Mouse (Mus musculus): Measurements from ENCODE around the gene Pbrm1. TPM values are rescaled to one million over a fixed set of nuclear protein-coding genes. Genes with fewer than 3 reads are reported as not detected.

The Pbrm1 gene
- polyA plus RNA-seq, 2 experiments, result 29.5 to 88.5 TPM

- Histone ChIP-seq H3K27me3 (ENCODE audit: control insufficient read depth, insufficient read depth, low read length) (no peaks in the 10 kb centered on the region), H3K9ac (ENCODE audit: low read depth, low read length, severe bottlenecking) (no peak overlapping the region), H3K4me3 (replicated peaks; ENCODE audit: low read length) (no peak overlapping the region), H3K4me2 (replicated peaks; ENCODE audit: low read depth, low read length, severe bottlenecking) (no peak overlapping the region), H3K36me3 (ENCODE audit: control insufficient read depth, insufficient read depth, low read length) (peaks cover 77% of the 10 kb centered on the region), H3K9me3 (ENCODE audit: control insufficient read depth, low read length) (no peaks in the 10 kb centered on the region), H3K27ac (replicated peaks; ENCODE audit: low read depth, low read length) (no peak overlapping the region), H3K4me1 (ENCODE audit: control insufficient read depth, insufficient read depth, low read length) (peaks cover 29% of the 10 kb centered on the region)
- no peak for TF ChIP-seq POLR2A (IDR thresholded peaks at IDR 0.05; ENCODE audit: borderline replicate concordance, extremely low read depth, insufficient read depth, insufficient read length)
- WGBS, result 92% methylated on average over 26 of the region's 26 CpGs
- DNase-seq (ENCODE audit: low spot score) (no peak), ATAC-seq (ENCODE audit: low FRiP score, low read depth) (no peak)
Observed at GRCm38 (mm10) chr14:31136411-31137280, 117.7 kb downstream of the Pbrm1 start.

- no peak overlapping the region for H3K4me2 ChIP-seq (replicated peaks; ENCODE audit: low read depth, low read length, severe bottlenecking)
- peaks cover 24% of the 10 kb centered on the region for H3K4me1 ChIP-seq (ENCODE audit: control insufficient read depth, insufficient read depth, low read length)
- H3K9ac ChIP-seq (ENCODE audit: low read depth, low read length, severe bottlenecking), result no peak overlapping the region
- no peak for TF ChIP-seq POLR2A (IDR thresholded peaks at IDR 0.05; ENCODE audit: borderline replicate concordance, extremely low read depth, insufficient read depth, insufficient read length)
- DNase-seq (ENCODE audit: low spot score), result no peak
- H3K9me3 ChIP-seq (ENCODE audit: control insufficient read depth, low read length), result no peaks in the 10 kb centered on the region
- no peaks in the 10 kb centered on the region for H3K27me3 ChIP-seq (ENCODE audit: control insufficient read depth, insufficient read depth, low read length)
- H3K27ac ChIP-seq (replicated peaks; ENCODE audit: low read depth, low read length), result no peak overlapping the region
- no peak overlapping the region for H3K4me3 ChIP-seq (replicated peaks; ENCODE audit: low read length)
- ATAC-seq (ENCODE audit: low FRiP score, low read depth), result no peak
- peaks cover 82% of the 10 kb centered on the region for H3K36me3 ChIP-seq (ENCODE audit: control insufficient read depth, insufficient read depth, low read length)
- 89% methylated on average over 10 of the region's 10 CpGs for WGBS
Observed at GRCm38 (mm10) chr14:31137281-31137595, 118.3 kb downstream of the Pbrm1 start.

GRCm38 (mm10) chr14:31137791-31138190 is 118.9 kb downstream of the Pbrm1 start:
- Histone ChIP-seq H3K4me2 (replicated peaks; ENCODE audit: low read depth, low read length, severe bottlenecking) (no peak overlapping the region), H3K4me3 (replicated peaks; ENCODE audit: low read length) (no peak overlapping the region), H3K4me1 (ENCODE audit: control insufficient read depth, insufficient read depth, low read length) (peaks cover 18% of the 10 kb centered on the region), H3K27me3 (ENCODE audit: control insufficient read depth, insufficient read depth, low read length) (no peaks in the 10 kb centered on the region), H3K9ac (ENCODE audit: low read depth, low read length, severe bottlenecking) (no peak overlapping the region), H3K9me3 (ENCODE audit: control insufficient read depth, low read length) (no peaks in the 10 kb centered on the region), H3K27ac (replicated peaks; ENCODE audit: low read depth, low read length) (no peak overlapping the region), H3K36me3 (ENCODE audit: control insufficient read depth, insufficient read depth, low read length) (peaks cover 83% of the 10 kb centered on the region)
- DNase-seq (ENCODE audit: low spot score) (no peak), ATAC-seq (ENCODE audit: low FRiP score, low read depth) (no peak)
- no peak for TF ChIP-seq POLR2A (IDR thresholded peaks at IDR 0.05; ENCODE audit: borderline replicate concordance, extremely low read depth, insufficient read depth, insufficient read length)
- 84% methylated on average over 11 of the region's 11 CpGs for WGBS

- Histone ChIP-seq H3K4me1 (ENCODE audit: control insufficient read depth, insufficient read depth, low read length) (peaks cover 12% of the 10 kb centered on the region), H3K9me3 (ENCODE audit: control insufficient read depth, low read length) (no peaks in the 10 kb centered on the region), H3K9ac (ENCODE audit: low read depth, low read length, severe bottlenecking) (no peak overlapping the region), H3K27me3 (ENCODE audit: control insufficient read depth, insufficient read depth, low read length) (no peaks in the 10 kb centered on the region), H3K4me3 (replicated peaks; ENCODE audit: low read length) (no peak overlapping the region), H3K4me2 (replicated peaks; ENCODE audit: low read depth, low read length, severe bottlenecking) (no peak overlapping the region), H3K27ac (replicated peaks; ENCODE audit: low read depth, low read length) (no peak overlapping the region), H3K36me3 (ENCODE audit: control insufficient read depth, insufficient read depth, low read length) (peaks cover 83% of the 10 kb centered on the region)
- TF ChIP-seq POLR2A (IDR thresholded peaks at IDR 0.05; ENCODE audit: borderline replicate concordance, extremely low read depth, insufficient read depth, insufficient read length), result no peak
- ATAC-seq (ENCODE audit: low FRiP score, low read depth) (no peak), DNase-seq (ENCODE audit: low spot score) (no peak)
- 90% methylated on average over 21 of the region's 35 CpGs for WGBS
Observed at GRCm38 (mm10) chr14:31138219-31138896, 119.4 kb downstream of the Pbrm1 start.

- 94% methylated on average over 9 of the region's 9 CpGs for WGBS
- no peaks in the 10 kb centered on the region for H3K27me3 ChIP-seq (ENCODE audit: control insufficient read depth, insufficient read depth, low read length)
- peaks cover 83% of the 10 kb centered on the region for H3K36me3 ChIP-seq (ENCODE audit: control insufficient read depth, insufficient read depth, low read length)
- no peak overlapping the region for H3K27ac ChIP-seq (replicated peaks; ENCODE audit: low read depth, low read length)
- H3K4me2 ChIP-seq (replicated peaks; ENCODE audit: low read depth, low read length, severe bottlenecking), result no peak overlapping the region
- no peak overlapping the region for H3K9ac ChIP-seq (ENCODE audit: low read depth, low read length, severe bottlenecking)
- ATAC-seq (ENCODE audit: low FRiP score, low read depth) (no peak), DNase-seq (ENCODE audit: low spot score) (no peak)
- no peak for TF ChIP-seq POLR2A (IDR thresholded peaks at IDR 0.05; ENCODE audit: borderline replicate concordance, extremely low read depth, insufficient read depth, insufficient read length)
- no peaks in the 10 kb centered on the region for H3K9me3 ChIP-seq (ENCODE audit: control insufficient read depth, low read length)
- no peak overlapping the region for H3K4me3 ChIP-seq (replicated peaks; ENCODE audit: low read length)
- peaks cover 6% of the 10 kb centered on the region for H3K4me1 ChIP-seq (ENCODE audit: control insufficient read depth, insufficient read depth, low read length)
Observed at GRCm38 (mm10) chr14:31138897-31139429, 120.0 kb downstream of the Pbrm1 start.
